Comparison of ENCODE assay signal across 22 mouse cellular contexts in genomic region chr19:59691541-59692096, GRCm38 (mm10).
A peak's percentile ranks its signal among the peaks of the same experiment; 100 is the strongest.
DNase-seq lines count a peak whose midpoint lies in the region; ATAC-seq and TF ChIP-seq lines count a peak whose summit lies in the region.
"Had no signal": no experiment of that assay in that cellular context is flagged by ENCODE, and none has a peak within 500 bp of the region (broad histone marks: within the 10 kb centered on the region; RNA-seq: fewer than 3 reads in every experiment).

No protein-coding gene starts in this region.

- intact Hi-C loops in left cerebral cortex, adult 2 months (cut with DNase I), result no loop called here

- H3K9me3 ChIP-seq in kidney, embryonic 14.5 days (ENCODE audit: control insufficient read depth, low read length), result no peaks in the 10 kb centered on the region
- H3K9me3 ChIP-seq: limb, embryonic 12.5 days; liver, embryonic 12.5 days; midbrain, embryonic 12.5 days had no signal

- no peak overlapping the region for H3K4me3 ChIP-seq in kidney, embryonic 14.5 days (ENCODE audit: low read length)
- H3K4me3 ChIP-seq in left cerebral cortex, adult 2 months, result no peak overlapping the region
- H3K4me3 ChIP-seq: gastrocnemius, adult 2 months; limb, embryonic 12.5 days; liver, embryonic 12.5 days; midbrain, embryonic 12.5 days had no signal

- peak; percentile 16 to 43 for DNase-seq in kidney, postnatal 4 days
- DNase-seq in embryo, embryonic 10 days (ENCODE audit: low spot score), result peak; percentile 55
- peak; percentile 58 for DNase-seq in hindlimb bud, embryonic 11.5 days (ENCODE audit: extremely low spot score, low read depth, low spot score)
- no peak for DNase-seq in left cerebral cortex, adult 2 months (ENCODE audit: extremely low spot score in 1 of 2, low spot score in 2 of 2)
- no peak for DNase-seq in urinary bladder, adult 18-20 months (ENCODE audit: low spot score in 2 of 2)
- DNase-seq: cerebellum, adult 2 months; cerebellum, postnatal 36 days; forebrain, postnatal 0 days; gastrocnemius, adult 2 months; heart, adult 18-20 months; heart, postnatal 36 days; lung, adult 2 months; lung, postnatal 4 days; thymus, postnatal 36 days had no signal

- no peak for TF ChIP-seq CTCF in left cerebral cortex, adult 2 months (IDR thresholded peaks at IDR 0.05)

- no peak overlapping the region for H3K4me2 ChIP-seq in kidney, embryonic 14.5 days (replicated peaks; ENCODE audit: low read depth, low read length)
- H3K4me2 ChIP-seq: hindbrain, embryonic 14.5 days; limb, embryonic 12.5 days; liver, embryonic 12.5 days; midbrain, embryonic 12.5 days had no signal

- H3K27ac ChIP-seq in kidney, embryonic 14.5 days (ENCODE audit: low read depth, low read length), result no peak overlapping the region
- no peak overlapping the region for H3K27ac ChIP-seq in left cerebral cortex, adult 2 months
- H3K27ac ChIP-seq: gastrocnemius, adult 2 months; hindbrain, embryonic 14.5 days; kidney, postnatal 0 days; limb, embryonic 12.5 days; liver, embryonic 12.5 days; midbrain, embryonic 12.5 days had no signal

- H3K36me3 ChIP-seq in kidney, embryonic 14.5 days (ENCODE audit: control insufficient read depth, insufficient read depth, low read length), result no peaks in the 10 kb centered on the region
- H3K36me3 ChIP-seq: limb, embryonic 12.5 days; liver, embryonic 12.5 days; midbrain, embryonic 12.5 days had no signal

- H3K4me1 ChIP-seq in kidney, embryonic 14.5 days (ENCODE audit: control insufficient read depth, insufficient read depth, low read length), result peaks cover 16% of the 10 kb centered on the region
- H3K4me1 ChIP-seq: liver, embryonic 12.5 days; midbrain, embryonic 12.5 days had no signal

- no peaks in the 10 kb centered on the region for H3K27me3 ChIP-seq in kidney, embryonic 14.5 days (ENCODE audit: control insufficient read depth, insufficient read depth, low read length)
- H3K27me3 ChIP-seq: liver, embryonic 12.5 days; midbrain, embryonic 12.5 days had no signal

- 28% methylated on average over 15 of the region's 15 CpGs for WGBS in kidney, embryonic 14.5 days

- no peak overlapping the region for H3K9ac ChIP-seq in kidney, embryonic 14.5 days (ENCODE audit: low read depth, low read length)
- H3K9ac ChIP-seq: forebrain, postnatal 0 days; hindbrain, embryonic 14.5 days; limb, embryonic 12.5 days; liver, embryonic 12.5 days; midbrain, embryonic 12.5 days had no signal

- no peak for ATAC-seq in kidney, embryonic 14.5 days (ENCODE audit: low FRiP score, low TSS enrichment)
- ATAC-seq in granulocyte monocyte progenitor cell, adult 5-6 weeks (replicated peaks; ENCODE audit: poor library complexity, severe bottlenecking), result no peak
- ATAC-seq: forebrain, postnatal 0 days; intestine, embryonic 16.5 days; liver, embryonic 12.5 days had no signal

Comparison
In these comparisons a context has a peak if more than half of its experiments do, and no peak if none do; other contexts are left out.
1. DNase-seq: peak in kidney, postnatal 4 days (2 of 2), embryo, embryonic 10 days (single experiment) and hindlimb bud, embryonic 11.5 days (single experiment); none in left cerebral cortex, adult 2 months (0 of 2) and urinary bladder, adult 18-20 months (0 of 2).